Mouse (Mus musculus) cerebellum, adult 11 months (tissue): ENCODE results near the gene Klk1b22.
"Not testable (repeated sequence)": the region's sequence is repeated elsewhere in the genome, so short reads cannot be mapped to it uniquely, and the experiment has no call there.

Source experiments
- DNase-seq: peaks from one replicate; pipeline ENCODE4 v3.0.0; 2022

The Klk1b22 gene

GRCm38 (mm10) chr7:44112373-44112772 is at the start of gene Klk1b22:
Klk1b22 (plus strand) TSS chr7:44112673.
- no peak for DNase-seq

- DNase-seq: no peak
Measured at GRCm38 (mm10) chr7:44072117-44072516, 40.4 kb upstream of the Klk1b22 start.

DNA sequence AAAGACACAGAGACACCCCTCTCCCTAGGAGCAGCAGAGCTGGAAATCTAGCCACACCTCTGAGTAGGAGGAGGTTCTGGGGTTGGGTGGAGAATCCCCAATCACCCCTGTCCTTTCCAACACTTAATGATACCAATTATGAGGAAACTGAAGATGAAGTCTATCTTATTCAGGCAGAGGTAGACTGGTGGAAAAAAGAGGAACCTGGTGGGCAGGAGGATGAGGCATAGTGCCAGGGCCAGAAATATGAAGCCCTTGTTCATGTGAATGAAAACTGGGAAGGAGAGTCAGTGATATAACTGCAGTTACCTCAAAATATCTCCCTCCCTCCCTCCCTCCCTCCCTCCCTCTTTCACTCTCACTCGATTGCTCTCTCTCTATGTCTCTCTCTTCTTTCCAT is 34.8 kb upstream of the Klk1b22 start:
- no peak for DNase-seq

GRCm38 (mm10) chr7:44096111-44096510 is 16.4 kb upstream of the Klk1b22 start:
- no peak for DNase-seq

- DNase-seq: not testable (repeated sequence)
Measured at GRCm38 (mm10) chr7:44102028-44102427, 10.4 kb upstream of the Klk1b22 start, which contains the start of gene Klk1b21. Klk1b21 (plus strand) TSS chr7:44102328.

GRCm38 (mm10) chr7:44123445-44123844 is 11.0 kb downstream of the Klk1b22 start:
- DNase-seq: no peak

DNA sequence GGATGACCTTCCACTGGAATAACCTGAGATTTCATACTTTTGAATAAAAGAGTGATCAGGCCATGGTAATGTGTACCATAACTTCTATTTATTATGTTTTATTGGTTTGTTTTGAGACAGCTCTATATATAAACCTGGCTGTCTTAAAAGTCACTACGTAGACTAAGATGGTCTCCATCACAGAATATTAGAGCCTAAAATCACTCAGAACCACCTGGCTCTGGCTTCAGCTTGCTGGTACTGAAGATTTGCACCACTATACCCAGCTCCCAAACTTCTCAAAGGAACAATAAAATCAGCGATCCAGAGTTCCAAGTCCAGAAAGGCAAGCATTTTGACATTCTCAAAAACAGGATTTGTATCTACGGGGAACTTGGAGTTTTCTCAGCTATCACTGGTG is 24.0 kb downstream of the Klk1b22 start, which contains the start of gene Klk1b16:
Gene Klk1b16 (plus strand): TSS at position 301 of the 400 bp plus-strand sequence.
- no peak for DNase-seq
